Mouse (Mus musculus) liver, postnatal 0 days (tissue): Measurements from ENCODE around the gene Col4a2. TPM values are rescaled to one million over a fixed set of nuclear protein-coding genes. Genes with fewer than 3 reads are reported as not detected.

Experiments used
- ATAC-seq: fragments of 200-750 bp; cut with Nextera tagmentation; 2 replicates; pipeline ENCODE4 v1.8.0; 2017; ENCODE audit warnings: mild to moderate bottlenecking, moderate library complexity
- DNase-seq: peaks from one replicate; pipeline ENCODE4 v3.0.0-alpha.2; 2016
- H3K27ac ChIP-seq: fragments of 300-500 bp; sonication (generic); 2 replicates; pipeline ENCODE4 v1.5.1; 2014; ENCODE audit warnings: antibody characterized with exemption, moderate library complexity, mild to moderate bottlenecking, low read depth
- H3K27me3 ChIP-seq: fragments of 300-500 bp; sonication (generic); 2 replicates; pipeline ENCODE4 v1.6.1; 2014; ENCODE audit warnings: low read length, control low read depth, mixed read lengths; ENCODE audit not compliant: insufficient read depth
- H3K36me3 ChIP-seq: fragments of 300-500 bp; sonication (generic); replicated peaks from 2 replicates; pipeline ENCODE4 v1.6.1; 2014; ENCODE audit warnings: mild to moderate bottlenecking, control low read depth, low read length, moderate library complexity, mixed read lengths; ENCODE audit not compliant: insufficient read depth
- H3K4me1 ChIP-seq: fragments of 300-500 bp; sonication (generic); 2 replicates; pipeline ENCODE4 v1.6.1; 2014; ENCODE audit warnings: antibody characterized with exemption, mild to moderate bottlenecking, control low read depth; ENCODE audit not compliant: insufficient read depth
- H3K4me2 ChIP-seq: fragments of 300-500 bp; sonication (generic); 2 replicates; pipeline ENCODE4 v1.6.1; 2014; ENCODE audit warnings: low read depth, mild to moderate bottlenecking, low read length, moderate library complexity, mixed read lengths
- H3K4me3 ChIP-seq: fragments of 300-500 bp; sonication (generic); 2 replicates; pipeline ENCODE4 v1.5.1; 2014; ENCODE audit warnings: low read depth, low read length
- H3K9ac ChIP-seq: fragments of 300-500 bp; sonication (generic); replicated peaks from 2 replicates; pipeline ENCODE4 v1.6.1; 2014; ENCODE audit warnings: mild to moderate bottlenecking, moderate library complexity
- H3K9me3 ChIP-seq: fragments of 300-500 bp; sonication (generic); 2 replicates; pipeline ENCODE4 v1.6.1; 2016; ENCODE audit warnings: mild to moderate bottlenecking, control low read depth, low read length, mixed read lengths
- CTCF ChIP-seq: sonication (generic); IDR thresholded peaks from 2 replicates; pipeline ENCODE4 v1.5.1; 2016; ENCODE audit warnings: antibody characterized with exemption, low read depth
- EP300 ChIP-seq: IDR thresholded peaks from 2 replicates; pipeline ENCODE4 v1.6.1; 2016; ENCODE audit warnings: antibody characterized with exemption, low read depth, mild to moderate bottlenecking
- WGBS: fragments of 180-500 bp; shearing (Covaris S2); extraction: QIAGEN DNeasy Blood & Tissue Kit; methylation state at CpG from one replicate; pipeline ENCODE4 v1.1.7; 2014; ENCODE audit not compliant: insufficient replicate concordance; 5-methylcytosine and 5-hydroxymethylcytosine counted together
- polyA plus RNA-seq: library from polyadenylated mRNA; unstranded; fragments of >200 nt; fragmentation: Nextera tagmentation; extraction: Ambion mirVana; gene quantifications from 2 replicates; pipeline ENCODE4 v1.2.1, GENCODE M21; 2015

Gene Col4a2
- polyA plus RNA-seq = 8.0 and 9.7 TPM in 2 replicates

DNA sequence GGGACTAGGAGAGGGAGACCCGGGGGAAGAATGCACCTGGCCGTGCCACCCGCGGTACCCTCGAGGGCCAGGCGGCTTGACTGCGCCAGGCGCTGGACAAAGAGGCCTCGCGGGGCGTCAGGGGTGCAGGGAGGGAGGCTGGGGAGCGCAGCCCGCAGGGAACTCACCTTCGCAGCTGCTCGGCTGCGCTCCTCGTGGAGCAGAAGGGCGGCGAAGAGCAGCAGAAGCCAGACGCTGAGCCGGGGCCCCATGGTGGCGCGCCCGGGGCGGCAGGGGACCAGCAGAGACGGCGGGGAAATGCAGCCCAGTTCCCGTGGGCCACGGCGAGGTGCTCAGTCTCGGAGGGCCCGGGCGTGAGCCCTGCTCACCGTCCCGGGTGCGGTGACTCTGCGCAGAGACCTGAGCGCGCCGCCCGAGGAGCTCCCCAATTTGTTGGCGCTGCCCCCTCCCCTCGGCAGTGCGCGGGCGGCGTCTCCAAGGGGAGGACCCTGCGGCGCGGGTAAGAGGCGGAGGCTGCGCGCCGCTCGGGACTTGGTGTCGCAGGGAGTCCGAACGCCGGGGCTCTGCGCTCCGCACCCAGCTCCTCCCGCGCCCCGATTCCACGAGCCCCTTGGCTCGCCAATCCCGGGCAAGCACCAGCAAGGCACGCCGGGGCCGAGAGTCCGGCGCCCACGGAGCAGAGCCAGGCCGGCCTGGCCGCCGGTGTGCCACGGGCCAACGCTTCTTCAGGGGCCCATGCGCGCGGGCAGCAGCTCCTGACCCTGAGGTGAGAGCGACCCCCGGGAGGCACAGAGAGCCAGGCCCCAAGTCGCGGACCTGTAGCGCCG, at the start of gene Col4a2, which contains the start of gene Col4a1:
Gene Col4a2, plus strand, starts transcription at position 457 of the 827 bp plus-strand sequence.
Gene Col4a1, minus strand, starts transcription at position 478 of the 827 bp plus-strand sequence.
- TF ChIP-seq EP300 = no peak
- no peak for TF ChIP-seq CTCF
- H3K36me3 ChIP-seq = no peaks in the 10 kb centered on the region
- peak within 1 kb of the TSS; percentile 78 for H3K4me2 ChIP-seq
- H3K4me1 ChIP-seq = peaks cover 7% of the 10 kb centered on the region; the same call in 1 of the 2 replicates
- peaks cover 28% of the 10 kb centered on the region for H3K27me3 ChIP-seq
- DNase-seq = peak; percentile 58
- peak within 1 kb of the TSS; percentile 56 for H3K4me3 ChIP-seq
- no peaks in the 10 kb centered on the region for H3K9me3 ChIP-seq
- H3K9ac ChIP-seq = peak within 1 kb of the TSS; percentile 61
- under 1% methylated on average over 65 of the region's 87 CpGs for WGBS
- peak within 1 kb of the TSS; percentile 55 for H3K27ac ChIP-seq
- ATAC-seq = peak; percentile 53; the same call in 1 of the 2 replicates

DNA sequence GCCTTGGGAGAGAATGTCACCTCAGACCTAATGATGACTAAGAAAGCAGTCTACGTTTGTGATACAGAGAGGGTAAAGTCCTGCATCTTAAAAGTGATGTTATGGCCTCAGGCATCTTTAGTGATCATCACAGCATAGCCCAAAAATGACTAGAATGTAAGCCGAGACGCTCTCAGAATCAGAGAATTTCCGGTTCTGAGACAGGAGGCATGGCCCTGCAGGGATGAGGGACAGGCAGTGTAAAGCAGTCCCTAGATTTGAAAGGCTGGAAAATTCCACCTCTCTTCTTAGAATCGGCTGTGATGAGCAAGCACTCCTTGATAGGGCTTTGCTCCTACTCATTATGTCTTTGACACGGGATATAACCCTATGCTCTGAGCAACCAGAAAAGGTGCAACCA, 48.8 kb upstream of the Col4a2 start:
- no peaks in the 10 kb centered on the region for H3K27me3 ChIP-seq
- peaks cover 9% of the 10 kb centered on the region; the same call in 1 of the 2 replicates for H3K4me1 ChIP-seq
- H3K9me3 ChIP-seq = no peaks in the 10 kb centered on the region
- no peaks in the 10 kb centered on the region for H3K36me3 ChIP-seq
- TF ChIP-seq EP300 = no peak
- TF ChIP-seq CTCF = no peak
- no peak overlapping the region for H3K4me3 ChIP-seq
- ATAC-seq = no peak
- no peak overlapping the region for H3K4me2 ChIP-seq
- no peak overlapping the region for H3K27ac ChIP-seq
- H3K9ac ChIP-seq = no peak overlapping the region
- no peak for DNase-seq
- WGBS = 76% methylated on average over 6 of the region's 6 CpGs

DNA sequence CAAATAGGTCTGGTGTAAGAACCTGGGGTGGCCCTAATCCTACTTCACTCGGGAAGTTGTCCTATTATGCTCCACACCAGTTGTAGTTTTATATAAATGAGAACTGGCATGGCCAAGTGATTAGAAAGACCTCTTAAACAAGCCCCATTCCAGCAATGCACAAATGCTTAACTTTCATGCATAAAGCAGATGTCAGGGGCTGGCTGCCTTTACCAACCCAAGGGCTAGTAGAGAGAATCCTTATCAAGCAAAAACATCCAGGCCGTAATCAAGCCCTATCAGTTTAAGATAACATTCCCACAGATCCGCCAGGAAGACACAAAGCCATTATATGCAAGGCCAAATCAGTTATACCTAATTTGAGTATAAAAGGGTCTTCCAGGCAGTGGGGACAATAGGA, 46.6 kb upstream of the Col4a2 start:
- no peak for TF ChIP-seq EP300
- no peak for TF ChIP-seq CTCF
- no peak overlapping the region for H3K4me2 ChIP-seq
- DNase-seq = no peak
- H3K36me3 ChIP-seq = no peaks in the 10 kb centered on the region
- no peak overlapping the region for H3K4me3 ChIP-seq
- no peaks in the 10 kb centered on the region for H3K4me1 ChIP-seq
- H3K9me3 ChIP-seq = no peaks in the 10 kb centered on the region
- no peak overlapping the region for H3K9ac ChIP-seq
- no peaks in the 10 kb centered on the region for H3K27me3 ChIP-seq
- WGBS = 61% methylated on average over 3 of the region's 3 CpGs
- H3K27ac ChIP-seq = no peak overlapping the region
- ATAC-seq = no peak

DNA sequence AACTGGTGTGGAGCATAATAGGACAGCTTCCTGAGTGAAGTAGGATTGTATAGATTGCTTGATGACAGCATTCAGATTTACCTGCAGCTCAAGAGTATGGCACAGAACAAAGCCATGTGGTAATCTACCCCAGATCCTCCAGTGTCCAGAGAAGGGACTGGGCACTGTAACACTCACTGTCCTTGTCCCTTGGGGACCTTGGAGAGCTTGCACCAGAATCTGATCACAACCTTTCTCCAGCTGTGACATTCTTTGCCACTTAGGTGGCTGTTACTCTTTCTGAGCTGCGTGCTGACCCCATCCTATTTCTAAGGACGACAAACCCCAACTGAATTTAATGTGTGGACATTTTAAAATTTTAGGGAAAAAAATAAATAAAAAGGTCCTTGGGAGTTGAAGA, 46.1 kb upstream of the Col4a2 start:
- H3K4me2 ChIP-seq = no peak overlapping the region
- no peaks in the 10 kb centered on the region for H3K27me3 ChIP-seq
- no peak overlapping the region for H3K9ac ChIP-seq
- no peak overlapping the region for H3K27ac ChIP-seq
- no peaks in the 10 kb centered on the region for H3K36me3 ChIP-seq
- no peaks in the 10 kb centered on the region for H3K9me3 ChIP-seq
- no peaks in the 10 kb centered on the region; the same call in 1 of the 2 replicates for H3K4me1 ChIP-seq
- TF ChIP-seq CTCF = no peak
- no peak for DNase-seq
- no peak overlapping the region for H3K4me3 ChIP-seq
- 79% methylated on average over 2 of the region's 2 CpGs for WGBS
- ATAC-seq = no peak

DNA sequence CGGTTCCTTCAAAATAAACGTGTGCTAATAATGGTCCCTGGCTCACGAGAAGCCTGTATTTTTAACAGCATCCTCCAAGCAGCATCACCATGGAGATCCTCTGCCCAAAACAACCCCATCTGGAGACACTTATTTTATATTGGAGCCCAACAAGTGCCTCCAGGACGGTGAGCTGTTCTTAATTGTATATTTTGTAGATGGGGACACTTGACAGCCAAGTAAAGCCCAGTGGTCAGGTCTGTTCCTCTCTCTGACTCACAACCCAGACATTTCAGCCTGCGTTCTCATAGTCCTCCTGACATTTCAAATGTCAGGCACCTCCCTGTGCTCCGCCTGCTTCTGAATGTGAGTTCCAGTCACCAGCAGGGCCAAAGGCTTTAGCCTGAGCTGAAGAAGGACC, 43.9 kb upstream of the Col4a2 start:
- TF ChIP-seq CTCF (no peak), EP300 (no peak)
- no peak overlapping the region for H3K4me3 ChIP-seq
- no peaks in the 10 kb centered on the region for H3K9me3 ChIP-seq
- ATAC-seq = no peak
- DNase-seq = no peak
- H3K4me1 ChIP-seq = no peaks in the 10 kb centered on the region; the same call in 1 of the 2 replicates
- no peaks in the 10 kb centered on the region for H3K27me3 ChIP-seq
- no peaks in the 10 kb centered on the region for H3K36me3 ChIP-seq
- WGBS = 80% methylated on average over 6 of the region's 6 CpGs
- no peak overlapping the region for H3K4me2 ChIP-seq
- no peak overlapping the region for H3K27ac ChIP-seq
- H3K9ac ChIP-seq = no peak overlapping the region

DNA sequence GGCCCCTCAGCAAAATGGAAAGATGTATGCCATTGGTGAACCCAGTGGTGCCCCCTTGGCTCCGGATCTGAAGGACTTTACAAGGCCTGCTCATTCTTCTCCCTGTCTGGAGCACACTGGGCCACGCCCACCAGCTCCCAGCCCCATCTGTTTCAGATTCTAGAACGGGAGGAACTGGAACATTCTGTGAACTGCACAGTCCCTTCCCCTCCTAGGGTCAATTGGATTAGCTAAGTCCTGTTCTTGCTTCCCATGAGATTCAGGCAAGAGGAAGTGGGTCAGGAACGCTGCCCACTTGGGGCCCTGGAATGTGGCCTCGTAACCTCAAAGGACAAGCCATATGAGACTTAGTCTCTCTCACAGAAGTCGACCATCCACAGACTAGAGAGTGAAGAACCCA, 41.8 kb upstream of the Col4a2 start:
- no peak overlapping the region for H3K4me2 ChIP-seq
- 42% methylated on average over 6 of the region's 6 CpGs for WGBS
- 0 out of 2 replicates have a peak overlapping the region, but pooled peaks have one; percentile 44 for H3K27ac ChIP-seq
- no peaks in the 10 kb centered on the region for H3K9me3 ChIP-seq
- H3K9ac ChIP-seq = no peak overlapping the region
- H3K4me3 ChIP-seq = no peak overlapping the region
- no peak for DNase-seq
- no peaks in the 10 kb centered on the region for H3K36me3 ChIP-seq
- TF ChIP-seq CTCF = no peak
- no peak for TF ChIP-seq EP300
- peak; percentile 7; the same call in 1 of the 2 replicates for ATAC-seq
- no peaks in the 10 kb centered on the region for H3K27me3 ChIP-seq
- peaks cover 2% of the 10 kb centered on the region for H3K4me1 ChIP-seq
